Mouse (Mus musculus) stomach, embryonic 16.5 days (tissue): Measurements from ENCODE around the gene Arfgap2. TPM values are rescaled to one million over a fixed set of nuclear protein-coding genes. Genes with fewer than 3 reads are reported as not detected.

Experiments used
- ATAC-seq: fragments of 200-750 bp; cut with Nextera tagmentation; 2 replicates; pipeline ENCODE4 v1.8.0; 2017; ENCODE audit warnings: moderate number of reproducible peaks, moderate TSS enrichment; ENCODE audit not compliant: insufficient read depth, low FRiP score
- H3K27ac ChIP-seq: fragments of 300-500 bp; sonication (generic); 2 replicates; pipeline ENCODE4 v1.5.1; 2014; ENCODE audit warnings: low read length
- H3K27me3 ChIP-seq: fragments of 300-500 bp; sonication (generic); 2 replicates; pipeline ENCODE4 v1.6.1; 2014; ENCODE audit warnings: low read length, control low read depth, mixed read lengths; ENCODE audit not compliant: control insufficient read depth, insufficient read depth
- H3K36me3 ChIP-seq: fragments of 300-500 bp; sonication (generic); 2 replicates; pipeline ENCODE4 v1.6.1; 2014; ENCODE audit warnings: low read length; ENCODE audit not compliant: control insufficient read depth, insufficient read depth
- H3K4me1 ChIP-seq: fragments of 300-500 bp; sonication (generic); 2 replicates; pipeline ENCODE4 v1.6.1; 2014; ENCODE audit warnings: low read length, control low read depth, mixed read lengths; ENCODE audit not compliant: control insufficient read depth, insufficient read depth
- H3K4me2 ChIP-seq: fragments of 300-500 bp; sonication (generic); 2 replicates; pipeline ENCODE4 v1.6.1; 2014; ENCODE audit warnings: low read depth, low read length, mixed read lengths
- H3K4me3 ChIP-seq: fragments of 300-500 bp; sonication (generic); replicated peaks from 2 replicates; pipeline ENCODE4 v1.5.1; 2014; ENCODE audit warnings: mild to moderate bottlenecking, low read length
- H3K9ac ChIP-seq: fragments of 300-500 bp; sonication (generic); 2 replicates; pipeline ENCODE4 v1.6.1; 2014; ENCODE audit warnings: low read length
- H3K9me3 ChIP-seq: fragments of 300-500 bp; sonication (generic); replicated peaks from 2 replicates; pipeline ENCODE4 v1.6.1; 2016; ENCODE audit warnings: low read length, control low read depth; ENCODE audit not compliant: control insufficient read depth
- WGBS: fragments of 180-500 bp; shearing (Covaris S2); extraction: QIAGEN DNeasy Blood & Tissue Kit; methylation state at CpG from one replicate; pipeline ENCODE4 v1.1.7; 2014; 5-methylcytosine and 5-hydroxymethylcytosine counted together
- polyA plus RNA-seq: library from polyadenylated mRNA; unstranded; fragments of >200 nt; fragmentation: Nextera tagmentation; extraction: Ambion mirVana; gene quantifications from 2 replicates; pipeline ENCODE4 v1.2.1, GENCODE M21; 2015

The Arfgap2 gene
- polyA plus RNA-seq, 1 experiment from 2014 or later: 82.3 TPM

- Histone ChIP-seq H3K27me3 (no peaks in the 10 kb centered on the region), H3K4me1 (peaks cover 6% of the 10 kb centered on the region; the same call in 1 of the 2 replicates), H3K4me3 (no peak overlapping the region), H3K4me2 (no peak overlapping the region), H3K9me3 (no peaks in the 10 kb centered on the region), H3K36me3 (peaks cover 8% of the 10 kb centered on the region), H3K9ac (no peak overlapping the region), H3K27ac (no peak overlapping the region)
- peak; percentile 63; the same call in 1 of the 2 replicates for ATAC-seq
- WGBS: 29% methylated on average over 10 of the region's 10 CpGs
These were observed 14.1 kb downstream of the Arfgap2 start for GRCm38 (mm10) chr2:91278749-91279371.

GRCm38 (mm10) chr2:91279372-91279755 lies 14.6 kb downstream of the Arfgap2 start:
- Histone ChIP-seq H3K9ac (no peak overlapping the region), H3K27me3 (no peaks in the 10 kb centered on the region), H3K4me3 (no peak overlapping the region), H3K27ac (no peak overlapping the region; the same call in 1 of the 2 replicates), H3K4me2 (no peak overlapping the region), H3K36me3 (peaks cover 8% of the 10 kb centered on the region), H3K4me1 (peaks cover 9% of the 10 kb centered on the region; the same call in 1 of the 2 replicates), H3K9me3 (no peaks in the 10 kb centered on the region)
- peak; percentile 19; the same call in 1 of the 2 replicates for ATAC-seq
- 61% methylated on average over 2 of the region's 2 CpGs for WGBS

DNA sequence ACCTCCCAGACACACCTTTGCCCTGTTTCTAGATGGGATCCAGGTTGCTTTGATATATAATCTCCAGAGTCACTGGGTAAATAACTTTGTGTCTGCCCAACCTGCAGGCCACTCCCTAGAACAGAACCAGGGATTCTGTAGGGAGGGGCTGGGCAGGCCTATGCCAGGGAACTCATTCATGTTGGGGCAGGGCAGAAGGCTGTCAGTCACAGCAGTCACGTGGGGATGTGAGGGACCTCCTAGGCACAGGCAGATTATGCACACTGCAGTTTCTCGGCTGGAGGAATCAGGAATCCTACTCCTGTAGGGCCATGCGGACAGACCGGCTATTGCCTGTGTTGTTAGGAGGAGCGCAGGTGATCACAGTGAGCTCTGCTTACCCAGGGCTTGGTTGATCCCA lies 16.6 kb downstream of the Arfgap2 start:
- Histone ChIP-seq H3K4me1 (peaks cover 17% of the 10 kb centered on the region; the same call in 1 of the 2 replicates), H3K4me3 (no peak overlapping the region), H3K27ac (peak overlapping the region; percentile 68; the same call in 1 of the 2 replicates), H3K4me2 (no peak overlapping the region), H3K9me3 (no peaks in the 10 kb centered on the region), H3K36me3 (no peaks in the 10 kb centered on the region), H3K9ac (no peak overlapping the region), H3K27me3 (no peaks in the 10 kb centered on the region)
- peak; percentile 90 for ATAC-seq
- 54% methylated on average over 5 of the region's 5 CpGs for WGBS

DNA sequence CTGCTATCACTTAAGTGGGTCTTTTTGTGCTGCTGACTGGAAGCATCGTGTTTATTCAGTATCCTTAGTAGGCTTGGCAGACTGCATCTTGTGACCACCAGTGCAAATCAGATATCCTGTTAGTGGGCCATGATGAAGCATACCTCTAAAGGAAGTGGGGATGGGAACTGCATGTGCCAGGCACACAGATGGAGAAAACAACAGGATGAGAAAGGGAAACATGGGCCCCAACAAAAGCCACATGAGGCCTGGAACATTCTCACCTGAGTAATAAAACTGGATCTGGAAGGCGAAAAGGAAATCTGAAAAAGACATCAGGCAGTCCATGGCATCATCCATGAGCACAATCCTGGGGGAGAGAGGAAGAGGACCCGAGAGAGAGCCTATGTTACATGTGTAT lies 19.2 kb downstream of the Arfgap2 start:
- Histone ChIP-seq H3K4me1 (peaks cover 17% of the 10 kb centered on the region; the same call in 1 of the 2 replicates), H3K27me3 (no peaks in the 10 kb centered on the region), H3K36me3 (no peaks in the 10 kb centered on the region), H3K4me2 (no peak overlapping the region), H3K9me3 (no peaks in the 10 kb centered on the region), H3K4me3 (no peak overlapping the region), H3K27ac (peak overlapping the region; percentile 74; the same call in 1 of the 2 replicates), H3K9ac (no peak overlapping the region)
- WGBS: 75% methylated on average over 3 of the region's 3 CpGs
- no peak for ATAC-seq

DNA sequence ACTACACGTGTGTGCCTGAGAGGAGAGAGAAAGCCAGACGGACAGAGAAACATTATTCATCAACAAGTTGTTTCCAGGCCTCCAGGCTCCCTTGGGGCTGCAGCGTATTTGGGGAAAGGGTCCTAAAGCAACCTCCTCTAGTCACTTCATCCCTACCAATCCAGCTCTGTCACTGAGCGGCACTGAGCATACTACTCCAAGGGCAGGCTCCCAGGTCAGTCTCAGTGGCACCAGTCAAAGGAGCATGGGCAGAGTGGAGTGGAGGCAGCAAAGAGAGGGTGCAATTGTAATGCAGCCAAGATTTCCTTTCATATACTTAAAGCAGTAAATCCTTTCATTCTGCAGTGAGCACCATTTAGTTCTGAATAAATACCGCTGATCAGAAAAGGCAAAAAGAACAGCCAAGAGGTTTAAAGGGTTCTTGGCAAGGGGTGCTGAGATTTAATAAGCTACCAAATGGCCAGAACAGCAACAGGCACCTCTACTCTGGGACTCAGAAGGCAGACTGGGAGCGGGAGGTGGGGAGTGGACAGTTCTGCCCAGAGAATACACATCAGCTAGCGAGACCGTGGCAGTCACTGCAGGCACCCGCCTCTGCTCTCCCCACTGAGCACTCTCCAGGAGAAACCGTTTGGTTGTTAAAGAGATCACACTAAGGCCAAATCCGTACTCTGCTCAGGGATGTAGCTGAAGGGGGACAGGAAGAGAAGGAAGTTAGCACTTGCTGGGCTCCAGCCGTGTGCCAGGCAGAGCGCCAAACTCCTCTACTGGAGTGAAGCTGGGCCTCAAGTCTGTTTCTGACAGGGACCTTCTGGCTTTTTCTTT lies 19.8 kb downstream of the Arfgap2 start:
- H3K27me3 ChIP-seq: no peaks in the 10 kb centered on the region
- H3K27ac ChIP-seq: peak overlapping the region; percentile 74
- WGBS: 54% methylated on average over 13 of the region's 13 CpGs
- H3K9me3 ChIP-seq: no peaks in the 10 kb centered on the region
- ATAC-seq: no peak
- no peak overlapping the region for H3K4me3 ChIP-seq
- no peaks in the 10 kb centered on the region for H3K36me3 ChIP-seq
- H3K9ac ChIP-seq: no peak overlapping the region
- no peak overlapping the region for H3K4me2 ChIP-seq
- peaks cover 17% of the 10 kb centered on the region; the same call in 1 of the 2 replicates for H3K4me1 ChIP-seq

DNA sequence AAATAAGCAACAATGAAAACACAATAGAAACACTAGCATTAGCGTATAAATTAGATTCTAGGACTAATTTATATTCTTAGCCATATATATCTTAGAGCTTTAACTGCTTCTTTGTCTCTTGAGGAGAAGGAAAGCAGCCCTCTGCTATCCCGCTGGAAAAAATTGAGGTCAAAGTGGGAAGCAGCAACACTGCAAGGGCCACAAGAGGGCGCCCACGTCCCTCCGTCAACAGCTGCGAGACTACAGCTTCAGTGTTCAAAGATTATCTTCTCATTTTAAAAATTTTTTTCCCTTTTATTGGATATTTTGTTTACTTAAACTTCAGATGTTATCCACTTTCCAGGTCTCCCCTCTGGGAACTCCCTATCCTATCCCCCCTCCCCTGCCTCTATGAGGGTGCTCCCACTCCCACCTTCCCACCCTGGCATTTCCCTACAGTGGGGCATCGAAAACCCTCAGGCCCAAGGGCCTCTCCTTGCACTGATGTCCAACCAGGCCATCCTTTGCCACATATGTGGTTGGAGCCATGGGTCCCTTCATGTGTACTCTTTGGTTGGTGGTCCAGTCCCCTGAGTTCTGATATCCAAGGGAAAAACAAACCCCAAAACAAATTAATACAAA lies 21.2 kb downstream of the Arfgap2 start:
- no peak overlapping the region for H3K4me2 ChIP-seq
- H3K27ac ChIP-seq: no peak overlapping the region

GRCm38 (mm10) chr2:91287563-91287962 lies 22.8 kb downstream of the Arfgap2 start:
- Histone ChIP-seq H3K4me3 (no peak overlapping the region), H3K4me2 (no peak overlapping the region), H3K9ac (no peak overlapping the region), H3K27me3 (no peaks in the 10 kb centered on the region), H3K36me3 (no peaks in the 10 kb centered on the region), H3K27ac (no peak overlapping the region), H3K4me1 (peaks cover 20% of the 10 kb centered on the region; the same call in 1 of the 2 replicates), H3K9me3 (no peaks in the 10 kb centered on the region)
- WGBS: 49% methylated on average over 6 of the region's 6 CpGs
- ATAC-seq: no peak; the same call in 1 of the 2 replicates

More for the DNA sequence above, 21.2 kb downstream of the Arfgap2 start:
- WGBS: 13% methylated on average over 7 of the region's 7 CpGs
- ATAC-seq: no peak
- no peaks in the 10 kb centered on the region for H3K36me3 ChIP-seq
- H3K9ac ChIP-seq: no peak overlapping the region
- peaks cover 17% of the 10 kb centered on the region; the same call in 1 of the 2 replicates for H3K4me1 ChIP-seq
- H3K27me3 ChIP-seq: no peaks in the 10 kb centered on the region
- H3K9me3 ChIP-seq: no peaks in the 10 kb centered on the region
- no peak overlapping the region for H3K4me3 ChIP-seq

GRCm38 (mm10) chr2:91291197-91292007 lies 26.6 kb downstream of the Arfgap2 start:
- Histone ChIP-seq H3K9ac (no peak overlapping the region), H3K4me2 (no peak overlapping the region), H3K9me3 (no peaks in the 10 kb centered on the region), H3K27ac (no peak overlapping the region), H3K4me1 (0 out of 2 replicates have a peak, but pooled peaks cover 3% of the 10 kb centered on the region), H3K4me3 (no peak overlapping the region), H3K36me3 (no peaks in the 10 kb centered on the region), H3K27me3 (no peaks in the 10 kb centered on the region)
- 65% methylated on average over 12 of the region's 12 CpGs for WGBS
- ATAC-seq: no peak; the same call in 1 of the 2 replicates
